Mouse (Mus musculus): Measurements from ENCODE around the gene Tdrd3. TPM values are rescaled to one million over a fixed set of nuclear protein-coding genes. Genes with fewer than 3 reads are reported as not detected.

The Tdrd3 gene
- polyA plus RNA-seq (2016; fragmentation: Nextera tagmentation; extraction: Ambion mirVana): 27.6 and 35.0 TPM in 2 replicates

GRCm38 (mm10) chr14:87415808-87416721 lies at the start of gene Tdrd3:
Gene Tdrd3 (plus strand): TSS chr14:87416639.
- DNase-seq (ENCODE audit: low spot score): peak; percentile 92
- Histone ChIP-seq H3K36me3 (no peaks in the 10 kb centered on the region), H3K27ac (replicated peaks) (peak within 1 kb of the TSS; percentile 98), H3K4me1 (peaks cover 37% of the 10 kb centered on the region), H3K27me3 (ENCODE audit: low read depth, poor library complexity, severe bottlenecking) (no peaks in the 10 kb centered on the region), H3K4me3 (peak within 1 kb of the TSS; percentile 84), H3K9me3 (replicated peaks) (no peaks in the 10 kb centered on the region)
- under 1% methylated on average over 85 of the region's 85 CpGs for WGBS

- DNase-seq (ENCODE audit: low spot score): no peak
- H3K27ac ChIP-seq (replicated peaks): no peak overlapping the region
- no peak overlapping the region for H3K4me3 ChIP-seq
- no peaks in the 10 kb centered on the region for H3K27me3 ChIP-seq (ENCODE audit: low read depth, poor library complexity, severe bottlenecking)
- H3K36me3 ChIP-seq: no peaks in the 10 kb centered on the region
- no peaks in the 10 kb centered on the region for H3K9me3 ChIP-seq (replicated peaks)
- no peaks in the 10 kb centered on the region for H3K4me1 ChIP-seq
- WGBS: 74% methylated on average over 3 of the region's 3 CpGs
Measured at GRCm38 (mm10) chr14:87367169-87367568, 49.3 kb upstream of the Tdrd3 start.

- WGBS: 73% methylated on average over 2 of the region's 2 CpGs
- no peaks in the 10 kb centered on the region for H3K36me3 ChIP-seq
- no peak for DNase-seq (ENCODE audit: low spot score)
- H3K4me3 ChIP-seq: no peak overlapping the region
- no peak overlapping the region for H3K27ac ChIP-seq (replicated peaks)
- H3K27me3 ChIP-seq (ENCODE audit: low read depth, poor library complexity, severe bottlenecking): no peaks in the 10 kb centered on the region
- no peaks in the 10 kb centered on the region for H3K9me3 ChIP-seq (replicated peaks)
- no peaks in the 10 kb centered on the region for H3K4me1 ChIP-seq
Measured at GRCm38 (mm10) chr14:87383041-87383440, 33.4 kb upstream of the Tdrd3 start.

GRCm38 (mm10) chr14:87384288-87385268 lies 31.9 kb upstream of the Tdrd3 start:
- Histone ChIP-seq H3K27ac (replicated peaks) (no peak overlapping the region), H3K36me3 (no peaks in the 10 kb centered on the region), H3K27me3 (ENCODE audit: low read depth, poor library complexity, severe bottlenecking) (no peaks in the 10 kb centered on the region), H3K4me3 (no peak overlapping the region), H3K9me3 (replicated peaks) (no peaks in the 10 kb centered on the region), H3K4me1 (no peaks in the 10 kb centered on the region)
- no peak for DNase-seq (ENCODE audit: low spot score)
- WGBS: 89% methylated on average over 7 of the region's 7 CpGs

GRCm38 (mm10) chr14:87393096-87393495 lies 23.3 kb upstream of the Tdrd3 start:
- WGBS: 81% methylated on average over 3 of the region's 3 CpGs
- Histone ChIP-seq H3K27me3 (ENCODE audit: low read depth, poor library complexity, severe bottlenecking) (no peaks in the 10 kb centered on the region), H3K27ac (replicated peaks) (no peak overlapping the region), H3K4me3 (no peak overlapping the region), H3K9me3 (replicated peaks) (no peaks in the 10 kb centered on the region), H3K36me3 (no peaks in the 10 kb centered on the region), H3K4me1 (no peaks in the 10 kb centered on the region)
- DNase-seq (ENCODE audit: low spot score): no peak

- 62% methylated on average over 5 of the region's 5 CpGs for WGBS
- no peak overlapping the region for H3K27ac ChIP-seq (replicated peaks)
- H3K4me1 ChIP-seq: no peaks in the 10 kb centered on the region
- H3K4me3 ChIP-seq: no peak overlapping the region
- H3K9me3 ChIP-seq (replicated peaks): no peaks in the 10 kb centered on the region
- H3K27me3 ChIP-seq (ENCODE audit: low read depth, poor library complexity, severe bottlenecking): no peaks in the 10 kb centered on the region
- no peaks in the 10 kb centered on the region for H3K36me3 ChIP-seq
- no peak for DNase-seq (ENCODE audit: low spot score)
Measured at GRCm38 (mm10) chr14:87396643-87397042, 19.8 kb upstream of the Tdrd3 start.

- Histone ChIP-seq H3K27me3 (ENCODE audit: low read depth, poor library complexity, severe bottlenecking) (no peaks in the 10 kb centered on the region), H3K4me3 (peak overlapping the region; percentile 84), H3K4me1 (peaks cover 32% of the 10 kb centered on the region), H3K36me3 (no peaks in the 10 kb centered on the region), H3K9me3 (replicated peaks) (no peaks in the 10 kb centered on the region), H3K27ac (replicated peaks) (peak overlapping the region; percentile 98)
- WGBS: 2% methylated on average over 11 of the region's 11 CpGs
- no peak for DNase-seq (ENCODE audit: low spot score)
Measured at GRCm38 (mm10) chr14:87415486-87415807, 992 bp upstream of the Tdrd3 start.

GRCm38 (mm10) chr14:87416755-87417690 lies 584 bp downstream of the Tdrd3 start:
- H3K4me3 ChIP-seq: peak overlapping the region; percentile 84
- WGBS: 5% methylated on average over 108 of the region's 109 CpGs
- H3K27ac ChIP-seq (replicated peaks): peak overlapping the region; percentile 98
- no peaks in the 10 kb centered on the region for H3K36me3 ChIP-seq
- no peaks in the 10 kb centered on the region for H3K9me3 ChIP-seq (replicated peaks)
- peaks cover 38% of the 10 kb centered on the region for H3K4me1 ChIP-seq
- peak; percentile 70 for DNase-seq (ENCODE audit: low spot score)
- H3K27me3 ChIP-seq (ENCODE audit: low read depth, poor library complexity, severe bottlenecking): no peaks in the 10 kb centered on the region

- DNase-seq (ENCODE audit: low spot score): no peak
- Histone ChIP-seq H3K27ac (replicated peaks) (peak overlapping the region; percentile 98), H3K36me3 (no peaks in the 10 kb centered on the region), H3K4me1 (peaks cover 38% of the 10 kb centered on the region), H3K4me3 (peak overlapping the region; percentile 84), H3K27me3 (ENCODE audit: low read depth, poor library complexity, severe bottlenecking) (no peaks in the 10 kb centered on the region), H3K9me3 (replicated peaks) (no peaks in the 10 kb centered on the region)
- WGBS: 0% methylated on average over 3 of the region's 3 CpGs
Measured at GRCm38 (mm10) chr14:87417691-87418070, 1.2 kb downstream of the Tdrd3 start.

GRCm38 (mm10) chr14:87419740-87420139 lies 3.3 kb downstream of the Tdrd3 start:
- 96% methylated on average over 2 of the region's 2 CpGs for WGBS
- no peak overlapping the region for H3K27ac ChIP-seq (replicated peaks)
- no peak for DNase-seq (ENCODE audit: low spot score)
- no peaks in the 10 kb centered on the region for H3K9me3 ChIP-seq (replicated peaks)
- no peaks in the 10 kb centered on the region for H3K36me3 ChIP-seq
- no peak overlapping the region for H3K4me3 ChIP-seq
- peaks cover 38% of the 10 kb centered on the region for H3K4me1 ChIP-seq
- H3K27me3 ChIP-seq (ENCODE audit: low read depth, poor library complexity, severe bottlenecking): no peaks in the 10 kb centered on the region

- Histone ChIP-seq H3K9me3 (replicated peaks) (no peaks in the 10 kb centered on the region), H3K27ac (replicated peaks) (no peak overlapping the region), H3K4me3 (no peak overlapping the region), H3K27me3 (ENCODE audit: low read depth, poor library complexity, severe bottlenecking) (no peaks in the 10 kb centered on the region), H3K36me3 (no peaks in the 10 kb centered on the region), H3K4me1 (peaks cover 35% of the 10 kb centered on the region)
- DNase-seq (ENCODE audit: low spot score): no peak
- 80% methylated on average over 4 of the region's 4 CpGs for WGBS
Measured at GRCm38 (mm10) chr14:87420576-87420975, 4.1 kb downstream of the Tdrd3 start.

GRCm38 (mm10) chr14:87422432-87422831 lies 6.0 kb downstream of the Tdrd3 start:
- Histone ChIP-seq H3K4me1 (peaks cover 35% of the 10 kb centered on the region), H3K27ac (replicated peaks) (no peak overlapping the region), H3K36me3 (no peaks in the 10 kb centered on the region), H3K4me3 (no peak overlapping the region), H3K9me3 (replicated peaks) (no peaks in the 10 kb centered on the region), H3K27me3 (ENCODE audit: low read depth, poor library complexity, severe bottlenecking) (no peaks in the 10 kb centered on the region)
- 90% methylated on average over 3 of the region's 3 CpGs for WGBS
- no peak for DNase-seq (ENCODE audit: low spot score)

Measured in midbrain, embryonic 10.5 days (tissue).